Mouse (Mus musculus): ENCODE data around the gene Hepacam.

DNA sequence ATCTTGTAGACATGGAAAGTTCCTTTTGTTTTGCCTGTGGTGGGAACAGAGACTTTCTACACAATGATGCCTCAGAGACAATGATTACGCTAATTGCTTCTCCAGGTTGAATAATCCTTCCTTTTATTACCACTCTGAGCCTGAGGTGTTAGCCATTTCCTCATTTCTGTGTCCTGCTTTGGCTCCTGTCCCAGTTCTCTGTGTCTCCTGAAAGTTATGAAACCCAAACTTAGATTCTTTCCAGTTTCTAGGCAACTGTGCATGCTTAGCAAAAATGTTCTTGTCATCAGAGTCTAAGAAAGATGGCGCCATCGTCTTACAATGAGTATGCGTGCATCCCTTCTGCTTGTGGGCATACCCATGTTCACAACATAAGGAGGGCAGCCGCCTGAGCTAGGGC, 8.6 kb downstream of the Hepacam start:
- no peak for TF ChIP-seq CTCF (IDR thresholded peaks at IDR 0.05; ENCODE audit: extremely low read depth, insufficient read depth, low read length)
- TF ChIP-seq POLR2A (IDR thresholded peaks at IDR 0.05; ENCODE audit: extremely low read depth, insufficient read depth, low read length) = no peak
